Mouse (Mus musculus) kidney, embryonic 15.5 days (tissue): ENCODE measurements around the gene Ifna16. TPM values are rescaled to one million over a fixed set of nuclear protein-coding genes. Genes with fewer than 3 reads are reported as not detected.

Experiments
- ATAC-seq: fragments of 200-750 bp; cut with Nextera tagmentation; replicated peaks from 2 replicates; pipeline ENCODE4 v1.8.0; 2017; ENCODE audit warnings: moderate TSS enrichment; ENCODE audit not compliant: low FRiP score
- H3K27ac ChIP-seq: fragments of 300-500 bp; sonication (generic); 2 replicates; pipeline ENCODE4 v1.5.1; 2015; ENCODE audit warnings: mild to moderate bottlenecking, inconsistent platforms
- H3K27me3 ChIP-seq: fragments of 300-500 bp; sonication (generic); 2 replicates; pipeline ENCODE4 v1.6.1; 2015; ENCODE audit warnings: inconsistent platforms
- H3K36me3 ChIP-seq: fragments of 300-500 bp; sonication (generic); 2 replicates; pipeline ENCODE4 v1.6.1; 2015; ENCODE audit warnings: inconsistent platforms
- H3K4me1 ChIP-seq: fragments of 300-500 bp; sonication (generic); 2 replicates; pipeline ENCODE4 v1.6.1; 2015; ENCODE audit warnings: inconsistent platforms
- H3K4me2 ChIP-seq: fragments of 300-500 bp; sonication (generic); 2 replicates; pipeline ENCODE4 v1.6.1; 2015; ENCODE audit warnings: moderate library complexity, mild to moderate bottlenecking, inconsistent platforms
- H3K4me3 ChIP-seq: fragments of 300-500 bp; sonication (generic); replicated peaks from 2 replicates; pipeline ENCODE4 v1.5.1; 2015; ENCODE audit warnings: mild to moderate bottlenecking, inconsistent platforms
- H3K9ac ChIP-seq: fragments of 300-500 bp; sonication (generic); 2 replicates; pipeline ENCODE4 v1.6.1; 2015; ENCODE audit warnings: mild to moderate bottlenecking, inconsistent platforms
- H3K9me3 ChIP-seq: fragments of 300-500 bp; sonication (generic); replicated peaks from 2 replicates; pipeline ENCODE4 v1.6.1; 2016; ENCODE audit warnings: inconsistent platforms
- WGBS: fragments of 180-500 bp; shearing (Covaris S2); methylation state at CpG from one replicate; pipeline ENCODE4 v1.1.7; 2015; ENCODE audit warnings: mixed read lengths; 5-methylcytosine and 5-hydroxymethylcytosine counted together
- polyA plus RNA-seq: library from polyadenylated mRNA; unstranded; fragments of >200 nt; fragmentation: Nextera tagmentation; extraction: Ambion mirVana; gene quantifications from 2 replicates; pipeline ENCODE4 v1.2.1, GENCODE M21; 2015

Ifna16 gene
- polyA plus RNA-seq, 1 experiment from 2014 or later, result not detected

- WGBS, result 26% methylated on average over 3 of the region's 3 CpGs
- ATAC-seq, result peak; percentile 95
Measured at GRCm38 (mm10) chr4:88696237-88696884, 19.6 kb upstream of the Ifna16 start.

GRCm38 (mm10) chr4:88693392-88693791, 16.7 kb upstream of the Ifna16 start:
- no peaks in the 10 kb centered on the region for H3K27me3 ChIP-seq
- no peaks in the 10 kb centered on the region for H3K9me3 ChIP-seq
- no peaks in the 10 kb centered on the region for H3K4me1 ChIP-seq
- H3K9ac ChIP-seq, result no peak overlapping the region
- no peak for ATAC-seq
- no peak overlapping the region for H3K27ac ChIP-seq
- no peak overlapping the region for H3K4me2 ChIP-seq
- H3K36me3 ChIP-seq, result no peaks in the 10 kb centered on the region
- no peak overlapping the region for H3K4me3 ChIP-seq
- 80% methylated on average over 2 of the region's 2 CpGs for WGBS

More at GRCm38 (mm10) chr4:88696237-88696884, 19.6 kb upstream of the Ifna16 start:
- no peak overlapping the region for H3K4me2 ChIP-seq
- H3K4me3 ChIP-seq, result no peak overlapping the region
- no peaks in the 10 kb centered on the region for H3K27me3 ChIP-seq
- no peak overlapping the region for H3K9ac ChIP-seq
- no peaks in the 10 kb centered on the region for H3K9me3 ChIP-seq
- H3K27ac ChIP-seq, result no peak overlapping the region
- H3K4me1 ChIP-seq, result no peaks in the 10 kb centered on the region
- no peaks in the 10 kb centered on the region for H3K36me3 ChIP-seq

- no peaks in the 10 kb centered on the region for H3K27me3 ChIP-seq
- no peak overlapping the region for H3K4me2 ChIP-seq
- no peaks in the 10 kb centered on the region for H3K9me3 ChIP-seq
- ATAC-seq, result no peak
- no peak overlapping the region for H3K27ac ChIP-seq
- no peak overlapping the region for H3K9ac ChIP-seq
- no peaks in the 10 kb centered on the region for H3K36me3 ChIP-seq
- whole genome bisulfite sequencing, result 87% methylated on average over 1 of the region's 1 CpGs
- H3K4me3 ChIP-seq, result no peak overlapping the region
- no peaks in the 10 kb centered on the region for H3K4me1 ChIP-seq
Measured at GRCm38 (mm10) chr4:88692537-88692936, 15.8 kb upstream of the Ifna16 start.

- H3K4me2 ChIP-seq, result no peak within 1 kb of the TSS
- 69% methylated on average over 2 of the region's 2 CpGs for WGBS
Measured at GRCm38 (mm10) chr4:88691259-88691658, 14.5 kb upstream of the Ifna16 start, which contains the start of gene Ifnab. Gene Ifnab, minus strand, starts transcription at chr4:88691359.

GRCm38 (mm10) chr4:88683812-88684211, 7.1 kb upstream of the Ifna16 start, which contains the start of gene Ifna2:
Gene Ifna2, minus strand, starts transcription at chr4:88683912.
- H3K4me1 ChIP-seq, result no peaks in the 10 kb centered on the region
- no peak for ATAC-seq
- H3K36me3 ChIP-seq, result no peaks in the 10 kb centered on the region
- H3K4me2 ChIP-seq, result no peak within 1 kb of the TSS
- 92% methylated on average over 1 of the region's 1 CpGs for WGBS
- no peak within 1 kb of the TSS for H3K27ac ChIP-seq
- H3K4me3 ChIP-seq, result no peak within 1 kb of the TSS
- H3K9me3 ChIP-seq, result no peaks in the 10 kb centered on the region
- no peaks in the 10 kb centered on the region for H3K27me3 ChIP-seq
- no peak within 1 kb of the TSS for H3K9ac ChIP-seq

More at GRCm38 (mm10) chr4:88691259-88691658, 14.5 kb upstream of the Ifna16 start, which contains the start of gene Ifnab:
- no peak for ATAC-seq
- H3K4me1 ChIP-seq, result no peaks in the 10 kb centered on the region
- H3K36me3 ChIP-seq, result no peaks in the 10 kb centered on the region
- H3K9me3 ChIP-seq, result no peaks in the 10 kb centered on the region
- no peak within 1 kb of the TSS for H3K4me3 ChIP-seq
- H3K27me3 ChIP-seq, result no peaks in the 10 kb centered on the region
- H3K9ac ChIP-seq, result no peak within 1 kb of the TSS
- H3K27ac ChIP-seq, result no peak within 1 kb of the TSS

GRCm38 (mm10) chr4:88681353-88681752, 4.6 kb upstream of the Ifna16 start:
- WGBS, result 74% methylated on average over 3 of the region's 3 CpGs
- no peak overlapping the region for H3K9ac ChIP-seq
- no peaks in the 10 kb centered on the region for H3K4me1 ChIP-seq
- no peaks in the 10 kb centered on the region for H3K36me3 ChIP-seq
- H3K27me3 ChIP-seq, result no peaks in the 10 kb centered on the region
- no peak overlapping the region for H3K4me2 ChIP-seq
- H3K9me3 ChIP-seq, result no peaks in the 10 kb centered on the region
- ATAC-seq, result no peak
- no peak overlapping the region for H3K4me3 ChIP-seq
- H3K27ac ChIP-seq, result no peak overlapping the region

- no peak overlapping the region for H3K27ac ChIP-seq
- no peak overlapping the region for H3K4me3 ChIP-seq
- 47% methylated on average over 8 of the region's 8 CpGs for WGBS
- ATAC-seq, result no peak
- H3K9me3 ChIP-seq, result no peaks in the 10 kb centered on the region
- no peaks in the 10 kb centered on the region for H3K4me1 ChIP-seq
- no peaks in the 10 kb centered on the region for H3K27me3 ChIP-seq
- no peak overlapping the region for H3K4me2 ChIP-seq
- no peak overlapping the region for H3K9ac ChIP-seq
- H3K36me3 ChIP-seq, result no peaks in the 10 kb centered on the region
Measured at GRCm38 (mm10) chr4:88680362-88680761, 3.6 kb upstream of the Ifna16 start.

GRCm38 (mm10) chr4:88655461-88655860, 21.3 kb downstream of the Ifna16 start:
- H3K9ac ChIP-seq, result no peak overlapping the region
- H3K9me3 ChIP-seq, result no peaks in the 10 kb centered on the region
- no peak overlapping the region for H3K27ac ChIP-seq
- no peaks in the 10 kb centered on the region for H3K4me1 ChIP-seq
- no peaks in the 10 kb centered on the region for H3K27me3 ChIP-seq
- 39% methylated on average over 1 of the region's 1 CpGs for WGBS
- no peaks in the 10 kb centered on the region for H3K36me3 ChIP-seq
- ATAC-seq, result no peak
- H3K4me3 ChIP-seq, result no peak overlapping the region
- no peak overlapping the region for H3K4me2 ChIP-seq

GRCm38 (mm10) chr4:88653644-88654043, 23.1 kb downstream of the Ifna16 start:
- WGBS, result 76% methylated on average over 3 of the region's 3 CpGs
- no peak overlapping the region for H3K9ac ChIP-seq
- H3K9me3 ChIP-seq, result no peaks in the 10 kb centered on the region
- H3K36me3 ChIP-seq, result no peaks in the 10 kb centered on the region
- no peak overlapping the region for H3K4me2 ChIP-seq
- no peaks in the 10 kb centered on the region for H3K27me3 ChIP-seq
- H3K27ac ChIP-seq, result no peak overlapping the region
- H3K4me1 ChIP-seq, result no peaks in the 10 kb centered on the region
- no peak for ATAC-seq
- no peak overlapping the region for H3K4me3 ChIP-seq

GRCm38 (mm10) chr4:88644359-88644758, 32.4 kb downstream of the Ifna16 start, which contains the start of gene Ifna13:
Gene Ifna13, minus strand, starts transcription at chr4:88644459.
- 60% methylated on average over 2 of the region's 2 CpGs for WGBS

GRCm38 (mm10) chr4:88642526-88642925, 34.2 kb downstream of the Ifna16 start:
- WGBS, result 21% methylated on average over 2 of the region's 2 CpGs
- ATAC-seq, result peak; percentile 19; the same call in 1 of the 2 replicates
- Histone ChIP-seq H3K36me3 (no peaks in the 10 kb centered on the region), H3K4me2 (no peak overlapping the region), H3K27ac (no peak overlapping the region), H3K9ac (no peak overlapping the region), H3K4me3 (no peak overlapping the region), H3K27me3 (no peaks in the 10 kb centered on the region), H3K4me1 (no peaks in the 10 kb centered on the region), H3K9me3 (no peaks in the 10 kb centered on the region)

More at GRCm38 (mm10) chr4:88644359-88644758, 32.4 kb downstream of the Ifna16 start, which contains the start of gene Ifna13:
- Histone ChIP-seq H3K27me3 (no peaks in the 10 kb centered on the region), H3K9ac (no peak within 1 kb of the TSS), H3K9me3 (no peaks in the 10 kb centered on the region), H3K27ac (no peak within 1 kb of the TSS), H3K4me2 (no peak within 1 kb of the TSS), H3K36me3 (no peaks in the 10 kb centered on the region), H3K4me1 (no peaks in the 10 kb centered on the region), H3K4me3 (no peak within 1 kb of the TSS)
- ATAC-seq, result no peak

GRCm38 (mm10) chr4:88641077-88641831, 35.5 kb downstream of the Ifna16 start:
- Histone ChIP-seq H3K27me3 (no peaks in the 10 kb centered on the region), H3K27ac (peak overlapping the region; percentile 24), H3K9ac (0 out of 2 replicates have a peak overlapping the region, but pooled peaks have one; percentile 35), H3K4me3 (peak overlapping the region; percentile 47), H3K4me1 (no peaks in the 10 kb centered on the region), H3K9me3 (no peaks in the 10 kb centered on the region), H3K4me2 (peak overlapping the region; percentile 58), H3K36me3 (no peaks in the 10 kb centered on the region)
- ATAC-seq, result peak; percentile 95
- WGBS, result 9% methylated on average over 11 of the region's 11 CpGs
